Mouse (Mus musculus) small intestine, adult 2 months (tissue): ENCODE measurements around the gene Stk39.
A peak's percentile ranks its signal among the peaks of the same experiment; 100 is the strongest.

Experiments used
- CTCF ChIP-seq: fragments of 200-500 bp; IDR thresholded peaks from 2 replicates; pipeline ENCODE4 v1.5.1; 2012; ENCODE audit warnings: low read depth, mild to moderate bottlenecking, control low read depth, inconsistent platforms, low read length, moderate library complexity, mixed read lengths; ENCODE audit not compliant: insufficient replicate concordance, insufficient read length; ENCODE audit errors: extremely low read depth
- POLR2A ChIP-seq: fragments of 200-500 bp; IDR thresholded peaks from 2 replicates; pipeline ENCODE4 v1.6.1; 2012; ENCODE audit warnings: low read depth, mild to moderate bottlenecking, control low read depth, inconsistent platforms, low read length, moderate library complexity

- no peak for TF ChIP-seq POLR2A
- peak; percentile 8; the same call in 1 of the 2 replicates for TF ChIP-seq CTCF
Measured at GRCm38 (mm10) chr2:68470891-68471758, 943 bp downstream of the Stk39 start.
